Mouse (Mus musculus) lung, postnatal 0 days (tissue): ENCODE results near the gene Nol12.

ENCODE experiments used
- CTCF ChIP-seq: IDR thresholded peaks from 2 replicates; pipeline ENCODE4 v1.5.1; 2016; ENCODE audit warnings: antibody characterized with exemption, mild to moderate bottlenecking
- EP300 ChIP-seq: IDR thresholded peaks from 2 replicates; pipeline ENCODE4 v1.6.1; 2016; ENCODE audit warnings: antibody characterized with exemption, mild to moderate bottlenecking, control low read depth

- no peak for TF ChIP-seq EP300
- TF ChIP-seq CTCF = no peak
These were observed 8.5 kb upstream of the Nol12 start, which contains the start of gene Lgals1 for GRCm38 (mm10) chr15:78926021-78926919.
